In the genomic region with DNA sequence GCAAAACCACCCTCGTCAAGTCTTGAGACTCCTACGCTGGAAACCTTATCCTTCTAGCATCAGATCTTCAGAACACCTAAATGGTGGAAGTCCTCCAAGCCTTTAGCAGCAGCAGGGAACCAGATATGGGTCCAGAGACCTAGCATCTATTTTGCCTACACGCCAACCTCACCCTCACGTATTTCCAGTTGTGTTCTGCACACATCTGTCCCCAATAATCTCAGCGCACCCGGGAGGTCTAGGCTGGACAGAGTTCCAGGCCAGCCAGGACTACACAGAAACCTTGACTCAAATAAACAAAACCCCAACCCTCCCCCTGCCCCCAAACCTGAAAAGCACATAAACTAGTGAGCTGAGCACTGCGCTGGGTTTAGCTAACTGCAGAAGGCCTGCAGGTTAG, we compare ENCODE assay signal across 9 mouse cellular contexts. TPM values are rescaled to one million over a fixed set of nuclear protein-coding genes. Genes with fewer than 3 reads are reported as not detected.
DNase-seq lines count a peak whose midpoint lies in the region; ATAC-seq lines count a peak whose summit lies in the region.
"Had no signal": no experiment of that assay in that cellular context is flagged by ENCODE, and none has a peak within 500 bp of the region (broad histone marks: within the 10 kb centered on the region; RNA-seq: fewer than 3 reads in every experiment).

No protein-coding gene starts in this region.

- 8% methylated on average over 7 of the region's 7 CpGs for WGBS in heart, embryonic 13.5 days
- WGBS in hindbrain, embryonic 11.5 days = 3% methylated on average over 7 of the region's 7 CpGs
- WGBS in midbrain, embryonic 11.5 days = 1% methylated on average over 7 of the region's 7 CpGs

- H3K27me3 ChIP-seq in heart, embryonic 13.5 days (replicated peaks) = no peaks in the 10 kb centered on the region
- no peaks in the 10 kb centered on the region for H3K27me3 ChIP-seq in hindbrain, embryonic 11.5 days (ENCODE audit: control insufficient read depth, insufficient read depth, low read length)
- H3K27me3 ChIP-seq in midbrain, embryonic 11.5 days (ENCODE audit: control insufficient read depth, insufficient read depth, low read length) = no peaks in the 10 kb centered on the region

- H3K27ac ChIP-seq in heart, embryonic 13.5 days (replicated peaks) = peak overlapping the region; percentile 99
- H3K27ac ChIP-seq in hindbrain, embryonic 11.5 days (ENCODE audit: low read depth, low read length) = peak overlapping the region; percentile 95
- H3K27ac ChIP-seq in midbrain, embryonic 11.5 days (ENCODE audit: low read depth, low read length) = peak overlapping the region; percentile 94

- H3K9ac ChIP-seq in heart, embryonic 13.5 days = peak overlapping the region; percentile 99
- H3K9ac ChIP-seq in hindbrain, embryonic 11.5 days (ENCODE audit: low read depth, low read length) = peak overlapping the region; percentile 49
- peak overlapping the region; percentile 98 for H3K9ac ChIP-seq in midbrain, embryonic 11.5 days (ENCODE audit: low read length)

- peaks cover 7% of the 10 kb centered on the region for H3K36me3 ChIP-seq in heart, embryonic 13.5 days
- H3K36me3 ChIP-seq in hindbrain, embryonic 11.5 days (ENCODE audit: control insufficient read depth, insufficient read depth, low read length) = no peaks in the 10 kb centered on the region
- no peaks in the 10 kb centered on the region for H3K36me3 ChIP-seq in midbrain, embryonic 11.5 days (ENCODE audit: control insufficient read depth, insufficient read depth, low read length)

- intact Hi-C loops in heart, postnatal 10 days (cut with DNase I) = no loop called here

- H3K4me3 ChIP-seq in heart, embryonic 13.5 days = peak overlapping the region; percentile 96
- H3K4me3 ChIP-seq in hindbrain, embryonic 11.5 days (ENCODE audit: low read depth, low read length) = peak overlapping the region; percentile 25
- peak overlapping the region; percentile 96 for H3K4me3 ChIP-seq in midbrain, embryonic 11.5 days (ENCODE audit: low read depth, low read length)

- DNase-seq in heart, postnatal 10 days = no peak
- peak; percentile 66 for DNase-seq in embryo, embryonic 10.5 days (ENCODE audit: low spot score)
- no peak for DNase-seq in hindbrain, embryonic 11.5 days (ENCODE audit: low spot score)
- DNase-seq in midbrain, embryonic 11.5 days (ENCODE audit: low spot score, missing footprints) = peak; percentile 97
- DNase-seq in frontal cortex, postnatal 14 days (ENCODE audit: low spot score in 2 of 2) = no peak
- DNase-seq in ovary, postnatal 36 days (ENCODE audit: low spot score) = no peak
- no peak for DNase-seq in spleen, postnatal 4 days (ENCODE audit: low spot score in 2 of 2)

- H3K4me2 ChIP-seq in heart, embryonic 13.5 days = peak overlapping the region; percentile 94
- peak overlapping the region; percentile 91 for H3K4me2 ChIP-seq in hindbrain, embryonic 11.5 days (replicated peaks; ENCODE audit: low read depth, low read length)
- H3K4me2 ChIP-seq in midbrain, embryonic 11.5 days = peak overlapping the region; percentile 83

- ATAC-seq in heart, embryonic 13.5 days (ENCODE audit: extremely low read depth, insufficient number of reproducible peaks, low FRiP score, low TSS enrichment) = no peak
- ATAC-seq in hindbrain, embryonic 11.5 days (ENCODE audit: low FRiP score) = 0 out of 2 replicates have a peak, but pooled peaks have one; percentile 3
- peak; percentile 6; the same call in 1 of the 2 replicates for ATAC-seq in midbrain, embryonic 11.5 days (ENCODE audit: low FRiP score)

- peaks cover 45% of the 10 kb centered on the region for H3K4me1 ChIP-seq in heart, embryonic 13.5 days
- peaks cover 14% of the 10 kb centered on the region for H3K4me1 ChIP-seq in hindbrain, embryonic 11.5 days (replicated peaks; ENCODE audit: control insufficient read depth, insufficient read depth, low read length)
- peaks cover 33% of the 10 kb centered on the region for H3K4me1 ChIP-seq in midbrain, embryonic 11.5 days (ENCODE audit: control insufficient read depth, insufficient read depth, low read length)

- peaks cover 5% of the 10 kb centered on the region; the same call in 1 of the 2 replicates for H3K9me3 ChIP-seq in heart, embryonic 13.5 days
- no peaks in the 10 kb centered on the region for H3K9me3 ChIP-seq in hindbrain, embryonic 11.5 days (ENCODE audit: control insufficient read depth, low read length)
- peaks cover 7% of the 10 kb centered on the region; the same call in 1 of the 2 replicates for H3K9me3 ChIP-seq in midbrain, embryonic 11.5 days (ENCODE audit: control insufficient read depth, low read length)

RNA-seq across cellular contexts. Expression of gene Zcchc3, which starts 3.4 kb away (rescaled TPM):
- 35.1 and 35.9 TPM in 2 replicates for polyA plus RNA-seq in heart, embryonic 13.5 days (2015; fragmentation: Nextera tagmentation; extraction: Ambion mirVana)
- total RNA-seq in heart, postnatal 10 days (2021) = 10 to 100 TPM; 18.0 to 18.1 TPM
- polyA plus RNA-seq in hindbrain, embryonic 11.5 days (2014; fragmentation: Nextera tagmentation; extraction: Ambion mirVana) = 42.9 and 45.9 TPM in 2 replicates
- 52.0 and 55.0 TPM in 2 replicates for polyA plus RNA-seq in midbrain, embryonic 11.5 days (2014; fragmentation: Nextera tagmentation; extraction: Ambion mirVana)

RNA-seq across cellular contexts. Expression of gene 6820408C15Rik, which starts 3.9 kb away (rescaled TPM):
- polyA plus RNA-seq in heart, embryonic 13.5 days (2015; fragmentation: Nextera tagmentation; extraction: Ambion mirVana) = 1.8 and 2.2 TPM in 2 replicates
- 1 to 10 TPM; 3.7 to 4.3 TPM for total RNA-seq in heart, postnatal 10 days (2021)
- 2.9 and 3.8 TPM in 2 replicates for polyA plus RNA-seq in hindbrain, embryonic 11.5 days (2014; fragmentation: Nextera tagmentation; extraction: Ambion mirVana)
- polyA plus RNA-seq in midbrain, embryonic 11.5 days (2014; fragmentation: Nextera tagmentation; extraction: Ambion mirVana) = 0.40 and 0.93 TPM in 2 replicates

RNA-seq across cellular contexts. Expression of gene Sox12, which starts 13.6 kb away (rescaled TPM):
- polyA plus RNA-seq in heart, embryonic 13.5 days (2015; fragmentation: Nextera tagmentation; extraction: Ambion mirVana) = 8.0 and 8.2 TPM in 2 replicates
- total RNA-seq in heart, postnatal 10 days (2021) = 10 to 100 TPM; 26.3 to 37.8 TPM
- polyA plus RNA-seq in hindbrain, embryonic 11.5 days (2014; fragmentation: Nextera tagmentation; extraction: Ambion mirVana) = 18.6 and 20.7 TPM in 2 replicates
- polyA plus RNA-seq in midbrain, embryonic 11.5 days (2014; fragmentation: Nextera tagmentation; extraction: Ambion mirVana) = 16.9 and 17.8 TPM in 2 replicates

RNA-seq across cellular contexts. Expression of gene Nrsn2, which starts 35.0 kb away (rescaled TPM):
- polyA plus RNA-seq in heart, embryonic 13.5 days (2015; fragmentation: Nextera tagmentation; extraction: Ambion mirVana) = 2.5 and 3.7 TPM in 2 replicates
- not detected for total RNA-seq in heart, postnatal 10 days (2021)
- 8.2 and 8.5 TPM in 2 replicates for polyA plus RNA-seq in hindbrain, embryonic 11.5 days (2014; fragmentation: Nextera tagmentation; extraction: Ambion mirVana)
- 5.3 and 6.2 TPM in 2 replicates for polyA plus RNA-seq in midbrain, embryonic 11.5 days (2014; fragmentation: Nextera tagmentation; extraction: Ambion mirVana)
- total RNA-seq: MEL had no signal

RNA-seq across cellular contexts. Expression of gene Defb23, which starts 52.9 kb away (rescaled TPM):
- not detected in 2 replicates for polyA plus RNA-seq in heart, embryonic 13.5 days (2015; fragmentation: Nextera tagmentation; extraction: Ambion mirVana)
- total RNA-seq in heart, postnatal 10 days (2021) = not detected
- not detected in 2 replicates for polyA plus RNA-seq in hindbrain, embryonic 11.5 days (2014; fragmentation: Nextera tagmentation; extraction: Ambion mirVana)
- not detected in 2 replicates for polyA plus RNA-seq in midbrain, embryonic 11.5 days (2014; fragmentation: Nextera tagmentation; extraction: Ambion mirVana)
- total RNA-seq: MEL had no signal

Comparison
In these comparisons a context has a peak if more than half of its experiments do, and no peak if none do; other contexts are left out.
1. H3K4me3 ChIP-seq: peak in every context shown above with its lines; median percentile 96 in heart, embryonic 13.5 days; 96 in midbrain, embryonic 11.5 days; 25 in hindbrain, embryonic 11.5 days.
2. H3K9ac ChIP-seq: peak in every context shown above with its lines; median percentile 99 in heart, embryonic 13.5 days; 98 in midbrain, embryonic 11.5 days; 49 in hindbrain, embryonic 11.5 days.
3. DNase-seq: peak in embryo, embryonic 10.5 days (single experiment) and midbrain, embryonic 11.5 days (single experiment); none in heart, postnatal 10 days (0 of 2), hindbrain, embryonic 11.5 days (single experiment), frontal cortex, postnatal 14 days (0 of 2), ovary, postnatal 36 days (single experiment) and spleen, postnatal 4 days (0 of 2).
4. Peak in every context shown above with its lines, with median percentiles within 50 percentile points of each other: H3K27ac ChIP-seq and H3K4me2 ChIP-seq.